Mouse (Mus musculus): ENCODE measurements around the gene Slco3a1. TPM values are rescaled to one million over a fixed set of nuclear protein-coding genes. Genes with fewer than 3 reads are reported as not detected.

The Slco3a1 gene
- total and polyA plus RNA-seq, 2 experiments from 2014 or later = 23.4 to 39.2 TPM

GRCm38 (mm10) chr7:74337677-74338420 lies 216.7 kb downstream of the Slco3a1 start:
- 71% methylated on average over 6 of the region's 6 CpGs for WGBS
- H3K4me2 ChIP-seq (ENCODE audit: low read depth, low read length, poor library complexity, severe bottlenecking) = no peak overlapping the region
- DNase-seq (ENCODE audit: low spot score) (no peak), ATAC-seq (ENCODE audit: low FRiP score) (no peak)
- no peak overlapping the region for H3K27ac ChIP-seq (ENCODE audit: low read depth, low read length)
- TF ChIP-seq CTCF (IDR thresholded peaks at IDR 0.05) = no peak
- no peak overlapping the region for H3K9ac ChIP-seq (replicated peaks; ENCODE audit: low read length, poor library complexity, severe bottlenecking)
- H3K4me1 ChIP-seq (ENCODE audit: insufficient read depth, low read length) = 0 out of 2 replicates have a peak, but pooled peaks cover 4% of the 10 kb centered on the region
- no peaks in the 10 kb centered on the region for H3K36me3 ChIP-seq (ENCODE audit: insufficient read depth, low read length)
- H3K4me3 ChIP-seq (ENCODE audit: low read depth, low read length) = no peak overlapping the region
- H3K9me3 ChIP-seq (ENCODE audit: low read length) = no peaks in the 10 kb centered on the region
- H3K27me3 ChIP-seq (ENCODE audit: insufficient read depth, low read length) = no peaks in the 10 kb centered on the region

GRCm38 (mm10) chr7:74332323-74332722 lies 222.3 kb downstream of the Slco3a1 start:
- Histone ChIP-seq H3K27ac (ENCODE audit: low read depth, low read length) (no peak overlapping the region), H3K36me3 (ENCODE audit: insufficient read depth, low read length) (no peaks in the 10 kb centered on the region), H3K4me1 (ENCODE audit: insufficient read depth, low read length) (no peaks in the 10 kb centered on the region), H3K4me3 (ENCODE audit: low read depth, low read length) (no peak overlapping the region), H3K4me2 (ENCODE audit: low read depth, low read length, poor library complexity, severe bottlenecking) (no peak overlapping the region), H3K27me3 (ENCODE audit: insufficient read depth, low read length) (no peaks in the 10 kb centered on the region), H3K9me3 (ENCODE audit: low read length) (no peaks in the 10 kb centered on the region), H3K9ac (replicated peaks; ENCODE audit: low read length, poor library complexity, severe bottlenecking) (no peak overlapping the region)
- ATAC-seq (ENCODE audit: low FRiP score) (no peak), DNase-seq (ENCODE audit: low spot score) (no peak)
- WGBS = 49% methylated on average over 3 of the region's 3 CpGs
- no peak for TF ChIP-seq CTCF (IDR thresholded peaks at IDR 0.05)

GRCm38 (mm10) chr7:74330858-74331726 lies 223.5 kb downstream of the Slco3a1 start:
- TF ChIP-seq CTCF (IDR thresholded peaks at IDR 0.05) = no peak
- 70% methylated on average over 7 of the region's 7 CpGs for WGBS
- no peak overlapping the region for H3K4me3 ChIP-seq (ENCODE audit: low read depth, low read length)
- H3K9ac ChIP-seq (replicated peaks; ENCODE audit: low read length, poor library complexity, severe bottlenecking) = no peak overlapping the region
- ATAC-seq (ENCODE audit: low FRiP score) (no peak), DNase-seq (ENCODE audit: low spot score) (no peak)
- no peaks in the 10 kb centered on the region for H3K27me3 ChIP-seq (ENCODE audit: insufficient read depth, low read length)
- no peak overlapping the region for H3K27ac ChIP-seq (ENCODE audit: low read depth, low read length)
- no peaks in the 10 kb centered on the region for H3K9me3 ChIP-seq (ENCODE audit: low read length)
- no peak overlapping the region for H3K4me2 ChIP-seq (ENCODE audit: low read depth, low read length, poor library complexity, severe bottlenecking)
- H3K36me3 ChIP-seq (ENCODE audit: insufficient read depth, low read length) = no peaks in the 10 kb centered on the region
- H3K4me1 ChIP-seq (ENCODE audit: insufficient read depth, low read length) = no peaks in the 10 kb centered on the region

- H3K4me1 ChIP-seq (ENCODE audit: insufficient read depth, low read length) = no peaks in the 10 kb centered on the region
- H3K36me3 ChIP-seq (ENCODE audit: insufficient read depth, low read length) = no peaks in the 10 kb centered on the region
- no peak overlapping the region for H3K4me3 ChIP-seq (ENCODE audit: low read depth, low read length)
- no peak overlapping the region for H3K27ac ChIP-seq (ENCODE audit: low read depth, low read length)
- H3K27me3 ChIP-seq (ENCODE audit: insufficient read depth, low read length) = no peaks in the 10 kb centered on the region
- ATAC-seq (ENCODE audit: low FRiP score) (no peak), DNase-seq (ENCODE audit: low spot score) (no peak)
- WGBS = 79% methylated on average over 7 of the region's 7 CpGs
- no peak for TF ChIP-seq CTCF (IDR thresholded peaks at IDR 0.05)
- no peak overlapping the region for H3K4me2 ChIP-seq (ENCODE audit: low read depth, low read length, poor library complexity, severe bottlenecking)
- no peaks in the 10 kb centered on the region for H3K9me3 ChIP-seq (ENCODE audit: low read length)
- H3K9ac ChIP-seq (replicated peaks; ENCODE audit: low read length, poor library complexity, severe bottlenecking) = no peak overlapping the region
Measured at GRCm38 (mm10) chr7:74330117-74330857, 224.3 kb downstream of the Slco3a1 start.

GRCm38 (mm10) chr7:74329004-74329403 lies 225.6 kb downstream of the Slco3a1 start:
- H3K4me2 ChIP-seq (ENCODE audit: low read depth, low read length, poor library complexity, severe bottlenecking) = no peak overlapping the region
- 89% methylated on average over 1 of the region's 1 CpGs for WGBS
- no peaks in the 10 kb centered on the region for H3K27me3 ChIP-seq (ENCODE audit: insufficient read depth, low read length)
- no peak overlapping the region for H3K9ac ChIP-seq (replicated peaks; ENCODE audit: low read length, poor library complexity, severe bottlenecking)
- ATAC-seq (ENCODE audit: low FRiP score) (no peak), DNase-seq (ENCODE audit: low spot score) (no peak)
- TF ChIP-seq CTCF (IDR thresholded peaks at IDR 0.05) = no peak
- no peaks in the 10 kb centered on the region for H3K36me3 ChIP-seq (ENCODE audit: insufficient read depth, low read length)
- H3K4me1 ChIP-seq (ENCODE audit: insufficient read depth, low read length) = peaks cover under 1% of the 10 kb centered on the region; the same call in 1 of the 2 replicates
- no peak overlapping the region for H3K27ac ChIP-seq (ENCODE audit: low read depth, low read length)
- H3K4me3 ChIP-seq (ENCODE audit: low read depth, low read length) = no peak overlapping the region
- no peaks in the 10 kb centered on the region for H3K9me3 ChIP-seq (ENCODE audit: low read length)

Measured in midbrain, postnatal 0 days (tissue).